Mouse (Mus musculus): ENCODE measurements at regions not wholly inside any gene's neighbourhood (a gene's known extent, or its start where the extent isn't known, plus 50 kb on each side); places are given as distances from the start of the nearest gene placed in this dataset.

DNA sequence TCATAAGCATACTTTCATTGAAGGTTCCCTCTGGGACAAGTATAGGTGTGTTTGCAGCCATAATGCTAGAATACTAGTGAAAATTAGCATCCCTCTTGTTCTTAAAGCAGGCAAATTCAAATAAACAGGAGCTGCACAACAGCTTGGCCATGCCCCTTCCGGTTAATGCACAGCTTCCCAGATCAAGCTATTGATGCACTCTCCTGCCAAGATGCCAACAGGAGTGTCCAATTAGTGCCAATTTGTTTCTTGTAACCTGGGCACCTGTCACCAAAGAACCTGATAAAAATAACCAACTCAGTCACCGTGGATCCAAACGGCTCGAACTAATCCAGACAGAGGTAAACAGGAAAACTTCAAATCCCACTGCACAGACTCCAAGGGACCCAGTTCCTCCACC lies 138.6 kb upstream of the Smarca2 start:
- no peak for DNase-seq
- intact Hi-C loops (cut with DNase I), result no loop called here

DNA sequence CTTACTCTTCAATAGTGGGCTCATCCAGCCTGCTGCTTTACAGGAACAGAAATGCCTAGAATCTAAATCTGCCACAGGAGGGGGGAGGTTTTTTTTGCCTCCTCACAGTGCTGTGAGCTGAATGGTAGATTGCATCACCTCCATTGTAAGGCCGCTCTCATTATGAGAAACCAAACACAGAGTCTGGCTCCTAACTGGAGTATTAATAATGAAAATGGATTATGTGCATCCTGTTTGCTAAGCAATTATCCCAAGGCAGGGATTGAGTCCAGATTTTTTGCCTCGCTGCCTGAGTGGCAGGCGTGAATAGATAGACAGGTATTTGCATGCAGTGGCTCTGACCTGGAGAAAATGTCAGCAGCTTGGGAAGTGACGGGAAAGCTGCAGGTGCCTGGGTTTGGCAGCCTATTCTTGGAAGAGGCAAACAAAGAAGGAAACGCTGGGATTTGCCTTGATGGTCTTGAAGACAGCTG lies 137.6 kb upstream of the Smarca2 start:
- intact Hi-C loops (cut with DNase I), result no loop called here
- DNase-seq, result no peak

DNA sequence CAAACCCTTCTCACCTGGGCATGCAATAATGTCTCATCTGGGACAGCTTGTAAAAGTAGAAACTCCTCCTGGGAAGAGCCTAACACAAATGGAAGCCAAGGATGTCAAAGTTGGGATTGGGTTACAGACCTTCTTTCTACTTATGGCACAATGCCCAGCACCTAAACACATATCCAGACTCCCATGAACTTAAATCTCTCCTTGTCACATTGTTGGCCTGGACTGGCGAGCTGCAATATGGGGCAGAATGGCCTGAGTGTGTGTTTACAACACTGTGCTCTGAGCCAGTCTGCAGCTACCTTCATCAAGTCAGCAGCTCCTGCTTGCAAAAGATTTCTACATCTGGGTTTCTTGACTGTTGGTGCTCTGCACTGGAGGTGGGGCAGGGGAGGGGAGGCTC lies 132.2 kb upstream of the Smarca2 start:
- intact Hi-C loops (cut with DNase I), result no loop called here
- DNase-seq, result no peak

DNA sequence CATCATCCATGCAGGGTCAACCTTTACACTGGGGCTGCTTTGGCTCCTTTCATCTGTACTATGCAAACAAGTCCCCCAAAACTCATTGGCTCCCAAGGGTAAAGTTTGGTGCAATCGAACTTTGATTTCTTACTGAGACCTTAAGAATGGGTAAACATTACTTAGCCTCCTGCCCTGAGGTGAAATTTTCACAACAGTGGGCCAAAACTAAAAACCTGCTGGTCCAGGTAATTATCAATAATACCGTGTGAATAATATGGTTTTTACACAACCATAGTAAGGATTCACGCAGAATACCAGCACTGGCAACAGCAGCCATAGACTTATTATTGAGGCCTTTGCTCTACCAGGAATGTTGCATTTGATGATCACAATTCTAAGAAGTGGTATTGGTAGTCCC lies 131.6 kb upstream of the Smarca2 start:
- intact Hi-C loops (cut with DNase I), result no loop called here
- DNase-seq, result no peak

DNA sequence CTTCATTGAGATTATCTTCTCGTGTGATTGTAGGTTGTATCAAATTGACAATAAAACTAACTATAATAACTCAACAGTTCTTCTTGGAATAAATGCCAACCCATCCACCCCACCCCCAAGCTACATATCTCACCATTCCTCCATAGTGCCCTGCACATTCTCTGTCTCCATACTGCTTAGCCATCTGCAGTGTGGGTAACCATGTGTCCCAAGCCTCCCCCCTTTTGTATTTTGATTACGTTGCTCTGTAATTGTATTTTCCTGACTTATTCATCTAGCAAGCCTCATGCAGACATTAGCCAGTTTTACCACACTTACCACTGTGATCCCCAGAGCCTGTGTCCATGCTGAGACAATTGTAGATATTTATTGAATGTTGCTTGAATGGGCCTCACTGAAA lies 129.7 kb upstream of the Smarca2 start:
- DNase-seq, result no peak
- intact Hi-C loops (cut with DNase I), result no loop called here

DNA sequence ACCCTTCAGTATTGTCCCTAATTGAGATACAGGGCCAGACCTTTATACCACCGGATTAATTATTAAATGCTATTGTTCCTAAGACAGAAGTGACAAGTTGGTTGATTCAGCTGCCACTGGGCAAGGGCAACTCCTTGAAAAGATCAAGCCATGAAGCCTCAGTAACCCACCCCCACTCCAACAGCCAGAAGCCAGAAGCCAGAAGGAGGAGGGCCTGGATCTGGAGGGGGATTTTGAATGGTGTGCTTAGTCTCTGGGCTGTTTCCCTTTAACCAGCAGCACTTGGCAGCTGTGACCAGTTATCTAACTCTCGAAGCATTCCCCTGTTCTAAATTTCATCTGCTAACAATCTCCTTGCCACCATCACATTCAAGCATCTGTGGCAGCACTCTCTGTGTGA lies 129.1 kb upstream of the Smarca2 start:
- intact Hi-C loops (cut with DNase I), result no loop called here
- DNase-seq, result peak; percentile 1 to 6

DNA sequence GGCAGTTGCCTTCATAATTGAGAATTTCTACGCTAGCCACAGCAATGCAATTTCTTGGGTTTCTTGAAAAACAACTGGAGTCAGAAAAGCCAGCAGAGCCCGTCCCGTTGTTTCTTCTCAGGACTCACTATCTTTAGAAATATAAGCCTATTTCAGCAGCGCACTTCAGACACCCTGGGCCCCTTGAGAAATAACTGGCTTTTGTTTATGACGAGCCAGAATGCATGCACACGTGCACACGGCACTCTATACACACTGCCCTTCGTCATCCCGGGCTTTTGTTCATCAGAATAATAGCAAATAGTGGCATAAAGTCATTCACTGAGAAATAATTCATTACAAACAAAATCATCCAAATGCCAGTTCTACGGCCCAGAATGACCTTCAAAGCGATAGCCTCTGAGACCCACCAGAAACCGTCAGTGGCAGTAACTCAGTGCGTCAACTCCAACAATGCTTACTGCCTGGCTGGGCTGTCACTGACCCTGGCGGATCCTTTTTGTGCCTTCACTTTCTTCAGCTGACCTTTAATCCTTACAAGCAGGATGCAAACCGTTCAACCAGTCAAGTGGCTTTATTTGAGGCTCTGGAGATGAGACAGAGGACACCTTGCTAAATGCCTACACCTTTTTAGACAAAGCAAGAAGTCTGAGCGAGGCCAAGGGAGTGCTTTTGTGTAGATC lies 126.7 kb upstream of the Smarca2 start:
- no peak for DNase-seq
- intact Hi-C loops (cut with DNase I), result no loop called here

DNA sequence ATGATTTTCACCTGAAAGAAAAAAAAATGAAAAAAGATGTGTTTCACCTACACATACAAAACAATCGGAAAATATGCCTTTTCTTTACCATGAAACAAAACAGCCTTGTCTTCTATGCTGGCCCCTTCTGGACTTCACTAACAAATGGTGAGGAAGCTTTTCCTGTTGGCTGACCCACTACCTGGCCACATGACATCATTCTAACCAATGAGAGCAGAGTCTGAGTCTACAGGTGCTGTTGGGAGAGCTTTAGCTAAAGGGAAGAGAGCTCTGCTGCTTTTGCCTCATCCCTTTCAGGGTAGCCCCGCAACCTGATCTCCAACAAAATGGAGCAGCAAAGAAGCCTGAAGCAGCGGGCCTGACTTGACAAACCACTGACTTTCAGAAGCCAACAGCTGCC lies 120.5 kb upstream of the Smarca2 start:
- no peak for DNase-seq
- intact Hi-C loops (cut with DNase I), result no loop called here

DNA sequence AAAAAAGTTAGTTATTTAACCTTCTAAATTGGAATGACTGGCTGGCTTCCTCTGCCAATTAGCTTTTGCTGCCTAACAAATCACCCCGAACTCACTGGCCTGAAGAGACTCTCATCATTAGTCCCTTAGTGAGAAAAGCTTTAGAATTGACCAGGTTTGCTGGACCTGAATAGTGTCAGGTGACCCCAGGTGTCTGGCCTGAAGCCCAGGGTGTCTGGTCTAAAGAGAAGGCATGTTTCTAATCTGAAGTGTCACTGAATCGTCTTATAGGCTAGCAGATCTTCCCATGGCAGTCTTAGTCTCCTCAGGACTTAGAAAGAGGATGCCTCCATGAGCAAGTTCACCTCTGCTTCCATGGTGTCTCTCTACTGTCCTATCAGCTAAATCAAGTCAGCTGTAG lies 112.0 kb upstream of the Smarca2 start:
- no peak for DNase-seq
- intact Hi-C loops (cut with DNase I), result no loop called here

DNA sequence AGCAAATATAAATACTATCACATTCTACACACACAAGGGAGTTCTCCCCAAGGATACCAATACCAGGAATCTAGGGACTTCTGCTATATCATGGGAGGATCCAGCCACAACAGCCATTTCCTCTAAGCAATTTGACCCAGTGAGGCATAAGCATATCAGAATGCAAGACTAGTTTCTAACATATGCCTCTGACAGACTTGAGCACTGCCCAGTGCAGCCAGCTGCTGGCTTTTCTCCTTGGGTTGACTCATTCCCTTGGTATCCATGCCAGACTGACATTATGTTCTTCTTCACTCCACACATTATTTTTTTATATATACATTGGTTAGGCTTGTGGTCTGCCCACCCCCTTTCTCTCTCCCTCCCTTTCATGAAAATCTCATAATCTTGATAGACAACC lies 103.8 kb upstream of the Smarca2 start:
- intact Hi-C loops (cut with DNase I), result no loop called here
- no peak for DNase-seq

DNA sequence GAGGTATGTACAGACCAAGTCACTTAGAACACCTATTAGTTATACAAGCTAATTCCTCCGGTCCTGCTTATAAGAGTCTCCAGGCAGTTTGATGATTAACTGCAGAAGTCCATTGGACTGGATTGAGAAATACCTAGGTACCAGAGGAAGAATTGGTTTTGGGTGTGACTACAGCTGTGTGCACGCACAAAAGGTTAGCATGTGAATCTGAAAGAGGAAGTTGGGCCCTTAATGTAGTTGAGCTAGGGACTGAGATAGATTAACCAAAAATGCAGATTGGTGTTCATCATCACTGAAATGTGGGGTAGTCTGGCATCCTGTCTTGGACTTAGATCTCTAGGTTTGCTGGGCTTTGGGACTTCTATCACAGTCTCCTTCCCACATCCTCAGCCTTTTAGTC lies 100.8 kb upstream of the Smarca2 start:
- intact Hi-C loops (cut with DNase I), result no loop called here
- DNase-seq, result no peak

DNA sequence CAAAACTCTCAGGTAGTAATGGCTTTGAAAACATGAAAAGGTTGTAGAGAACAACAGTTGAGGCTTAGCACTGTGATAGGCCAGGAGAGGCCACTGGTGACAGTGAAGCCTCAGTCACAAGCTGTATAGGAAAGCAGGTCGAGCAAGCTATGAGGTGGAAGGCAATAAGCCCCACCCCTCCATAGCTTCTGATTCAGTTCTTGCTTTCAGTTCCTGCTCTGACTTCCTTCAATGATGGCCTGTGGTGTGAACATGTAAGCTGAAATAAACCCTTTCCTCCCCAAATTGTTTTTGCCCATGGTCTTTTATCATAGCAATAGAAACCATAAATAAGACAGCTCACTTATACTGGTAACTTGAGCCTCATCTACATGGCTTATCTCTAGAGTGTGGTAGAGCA lies 98.0 kb upstream of the Smarca2 start:
- DNase-seq, result no peak
- intact Hi-C loops (cut with DNase I), result no loop called here

DNA sequence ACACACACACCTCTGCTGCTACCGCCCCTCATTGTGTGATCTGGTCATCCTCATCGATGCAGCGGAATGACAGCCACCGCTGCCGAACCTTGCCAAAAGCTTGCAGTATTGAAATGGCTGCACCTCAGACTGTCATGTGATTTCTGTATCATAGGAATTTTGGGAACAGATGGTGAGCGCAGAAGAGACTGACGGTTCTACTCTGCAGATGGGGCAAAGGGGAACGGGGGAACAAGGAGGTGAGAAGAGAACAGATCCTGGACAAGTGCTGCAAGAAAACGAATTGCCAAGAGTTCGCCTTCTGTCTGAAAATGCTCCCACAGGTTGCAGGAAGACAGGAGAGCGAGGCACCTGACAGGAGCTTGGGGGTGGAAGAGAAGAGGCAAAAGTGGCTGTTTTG lies 96.9 kb upstream of the Smarca2 start:
- intact Hi-C loops (cut with DNase I), result no loop called here
- DNase-seq, result no peak

DNA sequence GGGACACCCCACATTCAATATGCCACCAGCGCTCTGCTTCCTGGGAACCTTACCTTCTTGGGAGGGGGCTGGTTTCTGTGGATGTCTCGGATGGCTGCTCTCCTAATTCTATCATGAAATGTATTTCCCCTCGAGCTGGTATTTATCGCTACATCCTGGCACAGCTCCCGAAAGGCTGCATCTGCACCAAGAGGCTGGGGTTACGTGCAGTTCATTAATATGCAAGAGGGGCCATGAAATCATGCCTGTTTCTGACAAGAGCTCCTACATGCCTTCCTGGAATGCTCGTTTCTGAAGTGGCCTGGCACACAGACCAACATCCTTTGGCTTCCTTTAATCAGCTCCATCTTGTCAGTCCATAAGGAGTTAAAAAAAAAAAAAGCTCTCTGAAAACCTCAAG lies 96.2 kb upstream of the Smarca2 start:
- intact Hi-C loops (cut with DNase I), result no loop called here
- no peak for DNase-seq

DNA sequence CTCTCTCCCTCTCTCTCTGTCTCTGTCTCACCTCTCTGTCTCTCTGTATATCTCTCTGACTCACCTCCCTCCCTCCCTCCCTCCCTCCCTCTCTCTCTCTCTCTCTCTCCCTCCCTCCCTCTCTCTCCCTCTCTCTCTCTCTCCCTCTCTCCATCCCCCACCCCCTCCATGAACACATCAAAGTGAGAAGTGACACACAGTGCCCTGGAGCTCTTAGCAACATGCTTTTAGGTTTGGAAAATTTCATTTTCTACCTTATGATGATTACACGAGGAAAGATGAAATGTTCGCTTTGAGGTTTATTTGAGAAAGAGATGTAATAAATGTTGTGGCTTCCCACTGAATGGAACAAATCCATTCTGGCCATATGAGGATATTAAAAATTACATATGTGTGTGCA lies 95.6 kb upstream of the Smarca2 start:
- intact Hi-C loops (cut with DNase I), result no loop called here

DNA sequence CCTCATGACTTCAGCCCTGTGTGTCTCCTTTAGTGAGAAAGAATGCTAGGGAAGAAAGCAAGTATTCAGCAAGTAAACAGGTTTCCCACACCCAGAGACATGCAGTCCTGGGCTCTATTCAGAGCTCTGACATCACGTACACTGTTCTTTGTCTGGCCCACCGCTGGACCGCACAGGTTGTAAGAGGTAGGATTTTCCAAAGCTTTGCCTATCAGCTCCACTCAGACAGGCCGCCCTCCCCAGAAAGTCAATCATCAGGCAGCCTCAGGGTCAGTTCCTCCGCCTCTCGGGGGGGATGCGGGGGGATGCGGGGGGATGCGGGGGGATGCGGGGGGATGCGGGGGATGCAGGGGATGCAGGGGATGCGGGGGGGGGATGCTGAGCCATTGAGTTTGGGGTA lies 94.7 kb upstream of the Smarca2 start:
- no peak for DNase-seq
- intact Hi-C loops (cut with DNase I), result no loop called here

More for the DNA sequence above, 95.6 kb upstream of the Smarca2 start:
- no peak for DNase-seq

DNA sequence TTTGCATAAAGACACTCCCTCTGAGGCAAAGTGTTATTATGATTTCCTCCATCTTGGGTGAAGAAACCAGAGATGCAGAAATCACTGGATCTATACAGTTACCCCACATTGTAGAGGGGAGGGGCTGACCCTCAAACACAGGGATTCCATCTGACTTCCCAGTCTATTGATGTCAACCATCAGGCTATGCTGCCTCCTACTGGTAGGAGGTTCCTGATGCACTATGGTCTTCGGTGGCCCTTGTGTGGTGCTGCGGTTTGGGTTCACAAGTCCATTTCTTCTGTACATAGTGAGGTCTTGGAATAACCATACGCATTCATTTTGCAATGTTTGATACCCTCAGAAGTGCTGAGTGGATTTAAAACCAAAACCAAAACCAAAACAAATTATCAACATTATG lies 94.0 kb upstream of the Smarca2 start:
- DNase-seq, result no peak
- intact Hi-C loops (cut with DNase I), result no loop called here

DNA sequence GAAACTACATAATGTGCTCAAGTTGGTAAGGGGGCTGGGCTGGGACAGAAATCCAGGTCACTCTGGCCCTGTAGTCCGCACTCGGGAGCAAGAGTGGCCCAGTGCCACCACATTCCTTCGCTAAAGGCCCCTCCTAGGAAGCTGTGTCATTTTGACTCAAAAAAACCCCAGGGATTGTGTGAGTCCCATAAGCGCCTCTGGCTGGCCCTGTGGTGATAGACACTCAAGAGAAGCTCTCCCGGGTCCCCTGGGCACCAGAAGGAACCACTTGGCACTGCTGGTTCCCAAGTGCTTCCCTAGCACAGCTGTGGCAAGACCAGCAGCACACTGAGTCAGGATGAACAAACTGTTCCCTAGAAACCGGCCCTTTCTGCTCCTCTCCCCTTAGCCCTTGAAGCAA lies 93.1 kb upstream of the Smarca2 start:
- DNase-seq, result no peak
- intact Hi-C loops (cut with DNase I), result no loop called here

DNA sequence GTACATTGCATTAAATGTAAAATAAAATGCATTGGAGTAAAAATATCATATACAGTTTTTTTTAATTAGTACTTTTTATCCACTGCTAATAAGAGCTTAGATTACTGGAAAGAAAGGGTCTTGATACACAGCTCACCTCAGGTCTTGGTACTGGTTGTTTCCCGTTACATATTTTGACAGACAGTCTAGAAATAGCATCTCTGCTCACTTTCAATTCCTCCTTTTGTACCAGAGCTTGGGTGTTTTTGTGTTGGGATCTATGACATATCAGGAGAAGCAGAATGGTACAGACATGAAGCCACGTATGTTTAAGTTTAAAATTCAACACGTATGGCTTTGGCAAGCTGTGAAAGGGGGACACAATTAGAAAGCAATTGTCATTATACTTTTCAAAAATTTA lies 80.3 kb upstream of the Smarca2 start:
- intact Hi-C loops (cut with DNase I), result no loop called here
- DNase-seq, result no peak

DNA sequence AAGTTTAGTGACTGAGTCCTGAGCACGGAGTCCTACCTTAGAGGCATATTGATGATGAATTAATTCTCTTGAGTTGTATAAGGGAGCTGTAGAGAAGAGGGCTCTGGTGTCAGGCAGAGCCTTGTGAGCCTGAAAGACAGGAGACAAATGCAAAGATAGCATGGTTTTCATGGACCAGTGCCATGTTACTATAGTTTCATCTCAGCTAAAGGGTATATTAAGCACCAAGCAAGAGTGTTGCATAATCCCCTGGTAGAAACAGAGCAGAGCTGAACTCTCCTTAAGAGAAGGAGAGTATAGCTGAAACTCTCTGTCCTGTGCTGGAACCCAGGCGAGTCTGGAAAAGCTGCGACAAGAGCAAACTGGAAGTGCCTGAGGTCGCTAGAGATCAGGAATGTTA lies 73.5 kb upstream of the Smarca2 start:
- intact Hi-C loops (cut with DNase I), result no loop called here
- no peak for DNase-seq

DNA sequence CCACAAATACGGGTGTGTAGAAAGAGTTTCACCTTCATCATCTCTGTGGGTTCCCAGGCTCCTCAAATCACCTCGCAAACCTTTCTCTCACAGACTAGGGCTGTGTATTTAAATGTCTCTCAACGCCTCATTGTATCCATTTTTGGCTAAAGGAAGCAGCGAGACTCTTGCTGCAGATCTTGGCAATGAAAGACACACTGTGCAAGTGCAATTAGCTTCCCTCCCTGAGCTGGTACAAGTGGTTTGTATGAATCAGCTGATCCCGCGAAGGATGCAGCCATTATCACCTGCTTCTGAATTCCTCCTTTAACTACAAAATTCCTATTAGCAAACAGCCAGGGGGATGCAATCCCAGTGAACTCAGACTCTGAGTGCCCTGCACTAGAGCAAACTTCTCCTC lies 72.3 kb upstream of the Smarca2 start:
- intact Hi-C loops (cut with DNase I), result no loop called here
- DNase-seq, result no peak

DNA sequence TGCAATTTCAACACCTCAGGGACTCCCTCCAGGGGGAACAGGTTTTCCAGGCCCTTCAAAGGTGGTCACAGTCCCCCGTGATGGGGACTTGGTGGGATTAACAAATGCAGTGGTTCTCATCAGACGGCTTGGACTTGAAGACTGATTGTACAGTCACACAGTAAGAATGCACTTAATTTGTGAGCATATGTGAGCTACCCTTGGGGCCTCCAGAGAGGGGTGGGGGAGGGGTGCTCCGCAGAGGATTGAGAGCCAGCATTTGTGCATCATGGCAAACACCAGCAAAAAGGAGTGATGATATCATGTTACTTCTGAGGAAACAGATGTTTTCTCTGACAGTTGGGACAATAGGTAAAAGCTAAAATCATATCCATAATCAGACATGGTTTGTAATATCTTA lies 59.2 kb upstream of the Smarca2 start:
- no peak for DNase-seq
- intact Hi-C loops (cut with DNase I), result no loop called here

DNA sequence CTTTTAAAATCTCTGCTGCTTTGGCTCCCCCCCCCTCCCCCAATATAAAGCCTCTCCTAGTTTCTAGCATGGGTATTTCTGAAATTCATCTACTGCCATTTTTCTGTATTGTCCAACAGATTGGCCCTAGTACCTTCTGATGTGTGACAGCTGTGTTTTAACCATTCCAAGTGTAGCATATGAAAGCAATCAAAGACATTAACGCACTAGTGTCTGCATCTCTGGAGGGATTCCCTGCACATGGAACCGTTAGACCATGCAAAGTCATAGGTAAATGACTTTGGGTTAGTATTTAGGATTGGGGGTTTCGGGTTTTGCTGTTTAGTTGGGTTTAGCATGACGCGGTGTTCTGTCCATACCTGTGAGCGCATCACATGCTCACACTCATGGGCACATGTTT lies 57.3 kb upstream of the Smarca2 start:
- intact Hi-C loops (cut with DNase I), result no loop called here
- DNase-seq, result no peak

Measured in heart, postnatal 10 days (tissue).